Mouse (Mus musculus) CD4-positive helper T cell, adult 2 months (primary cell): Measurements from ENCODE around the gene Olfr550.
"Not testable (repeated sequence)": the region's sequence is repeated elsewhere in the genome, so short reads cannot be mapped to it uniquely, and the experiment has no call there.

Experiments
- DNase-seq: peaks from one replicate; pipeline ENCODE4 v3.0.0-alpha.2; 2012; ENCODE audit warnings: low read depth, missing footprints, low spot score

Olfr550 gene

GRCm38 (mm10) chr7:102571142-102571541 is at the start of gene Olfr550:
Gene Olfr550, plus strand, starts transcription at chr7:102571442.
- DNase-seq: no peak

GRCm38 (mm10) chr7:102529052-102529451 is 42.2 kb upstream of the Olfr550 start:
- DNase-seq: peak; percentile 52

- no peak for DNase-seq
These were observed 36.8 kb upstream of the Olfr550 start, which contains the start of gene Olfr547 for GRCm38 (mm10) chr7:102534449-102534848. Gene Olfr547, plus strand, starts transcription at chr7:102534749.

GRCm38 (mm10) chr7:102540596-102540995 is 30.6 kb upstream of the Olfr550 start, which contains the start of gene Olfr548-ps1:
Gene Olfr548-ps1, plus strand, starts transcription at chr7:102540896.
- DNase-seq: no peak

- no peak for DNase-seq
These were observed 30.0 kb upstream of the Olfr550 start for GRCm38 (mm10) chr7:102541251-102541650.

- DNase-seq: no peak
These were observed 21.7 kb upstream of the Olfr550 start, which contains the start of gene Olfr549 for GRCm38 (mm10) chr7:102549570-102549969. Gene Olfr549, plus strand, starts transcription at chr7:102549870.

GRCm38 (mm10) chr7:102553279-102553678 is 18.0 kb upstream of the Olfr550 start:
- DNase-seq: no peak

GRCm38 (mm10) chr7:102564999-102565997 is 5.9 kb upstream of the Olfr550 start, which contains the start of gene Trim21:
Gene Trim21, minus strand, starts transcription at chr7:102565486.
- DNase-seq: peak; percentile 91

GRCm38 (mm10) chr7:102566219-102566618 is 5.0 kb upstream of the Olfr550 start:
- no peak for DNase-seq

- no peak for DNase-seq
These were observed 2.1 kb downstream of the Olfr550 start for GRCm38 (mm10) chr7:102573174-102573830.

- no peak for DNase-seq
These were observed 4.8 kb downstream of the Olfr550 start for GRCm38 (mm10) chr7:102575998-102576397.

GRCm38 (mm10) chr7:102591786-102592185 is 20.5 kb downstream of the Olfr550 start, which contains the start of gene Olfr551:
Gene Olfr551, minus strand, starts transcription at chr7:102591886.
- DNase-seq: no peak

GRCm38 (mm10) chr7:102597378-102598031 is 26.3 kb downstream of the Olfr550 start, which contains the start of gene Olfr552:
Gene Olfr552, plus strand, starts transcription at chr7:102597770.
- no peak for DNase-seq

- no peak for DNase-seq
These were observed 46.9 kb downstream of the Olfr550 start, which contains the start of gene Olfr553 for GRCm38 (mm10) chr7:102618118-102618517. Gene Olfr553, minus strand, starts transcription at chr7:102618218.

GRCm38 (mm10) chr7:102619608-102620007 is 48.4 kb downstream of the Olfr550 start:
- no peak for DNase-seq

GRCm38 (mm10) chr7:102620368-102620767 is 49.1 kb downstream of the Olfr550 start:
- DNase-seq: not testable (repeated sequence)
